Mouse (Mus musculus) intestine, embryonic 16.5 days (tissue): ENCODE measurements around the gene B4galnt1. TPM values are rescaled to one million over a fixed set of nuclear protein-coding genes. Genes with fewer than 3 reads are reported as not detected.

ENCODE experiments used
- ATAC-seq: fragments of 200-750 bp; cut with Nextera tagmentation; 2 replicates; pipeline ENCODE4 v1.8.0; 2017; ENCODE audit warnings: moderate TSS enrichment, moderate library complexity
- H3K27ac ChIP-seq: fragments of 300-500 bp; sonication (generic); 2 replicates; pipeline ENCODE4 v1.5.1; 2014; ENCODE audit warnings: mild to moderate bottlenecking, low read length
- H3K27me3 ChIP-seq: fragments of 300-500 bp; sonication (generic); replicated peaks from 2 replicates; pipeline ENCODE4 v1.6.1; 2014; ENCODE audit warnings: low read length, control low read depth, mixed read lengths; ENCODE audit not compliant: control insufficient read depth, insufficient read depth
- H3K36me3 ChIP-seq: fragments of 300-500 bp; sonication (generic); 2 replicates; pipeline ENCODE4 v1.6.1; 2014; ENCODE audit warnings: low read length, control low read depth; ENCODE audit not compliant: control insufficient read depth, insufficient read depth
- H3K4me1 ChIP-seq: fragments of 300-500 bp; sonication (generic); 2 replicates; pipeline ENCODE4 v1.6.1; 2014; ENCODE audit warnings: low read length, control low read depth, mixed read lengths; ENCODE audit not compliant: control insufficient read depth, insufficient read depth
- H3K4me2 ChIP-seq: fragments of 300-500 bp; sonication (generic); 2 replicates; pipeline ENCODE4 v1.6.1; 2014; ENCODE audit warnings: low read depth, low read length, control low read depth
- H3K4me3 ChIP-seq: fragments of 300-500 bp; sonication (generic); 2 replicates; pipeline ENCODE4 v1.5.1; 2014; ENCODE audit warnings: mild to moderate bottlenecking, low read length
- H3K9ac ChIP-seq: fragments of 300-500 bp; sonication (generic); 2 replicates; pipeline ENCODE4 v1.6.1; 2014; ENCODE audit warnings: low read depth, low read length
- H3K9me3 ChIP-seq: fragments of 300-500 bp; sonication (generic); 2 replicates; pipeline ENCODE4 v1.6.1; 2016; ENCODE audit warnings: low read length, control low read depth; ENCODE audit not compliant: control insufficient read depth
- WGBS: fragments of 180-500 bp; shearing (Covaris S2); extraction: QIAGEN DNeasy Blood & Tissue Kit; methylation state at CpG from one replicate; pipeline ENCODE4 v1.1.7; 2014; 5-methylcytosine and 5-hydroxymethylcytosine counted together
- polyA plus RNA-seq: library from polyadenylated mRNA; unstranded; fragments of >200 nt; fragmentation: Nextera tagmentation; extraction: Ambion mirVana; gene quantifications from 2 replicates; pipeline ENCODE4 v1.2.1, GENCODE M21; 2015

B4galnt1 gene
- polyA plus RNA-seq, 1 experiment from 2014 or later = 65.6 TPM

DNA sequence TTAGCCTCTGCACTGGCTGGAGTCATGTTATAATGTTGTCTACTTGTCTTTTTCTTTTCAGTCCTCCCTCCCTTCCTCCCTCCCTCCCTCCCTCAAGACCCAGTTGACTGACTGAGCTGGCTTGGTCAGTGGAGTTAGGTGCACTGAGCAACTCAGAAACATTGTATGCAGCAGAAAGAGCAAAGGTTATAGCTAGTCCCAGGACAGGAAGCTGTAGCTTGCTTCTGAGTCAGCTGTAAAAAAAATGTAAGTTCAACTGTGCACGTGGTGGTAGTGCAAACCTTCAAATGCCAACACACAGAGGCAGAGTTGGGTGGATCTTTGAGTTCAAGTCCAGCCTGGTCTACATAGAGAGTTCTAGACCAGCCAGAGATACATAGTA lies 49.4 kb downstream of the B4galnt1 start:
- Histone ChIP-seq H3K4me1 (peaks cover 13% of the 10 kb centered on the region; the same call in 1 of the 2 replicates), H3K36me3 (no peaks in the 10 kb centered on the region), H3K9ac (no peak overlapping the region), H3K4me3 (no peak overlapping the region), H3K4me2 (no peak overlapping the region), H3K9me3 (no peaks in the 10 kb centered on the region), H3K27ac (no peak overlapping the region), H3K27me3 (no peaks in the 10 kb centered on the region)
- ATAC-seq = no peak
- 20% methylated on average over 1 of the region's 1 CpGs for WGBS

DNA sequence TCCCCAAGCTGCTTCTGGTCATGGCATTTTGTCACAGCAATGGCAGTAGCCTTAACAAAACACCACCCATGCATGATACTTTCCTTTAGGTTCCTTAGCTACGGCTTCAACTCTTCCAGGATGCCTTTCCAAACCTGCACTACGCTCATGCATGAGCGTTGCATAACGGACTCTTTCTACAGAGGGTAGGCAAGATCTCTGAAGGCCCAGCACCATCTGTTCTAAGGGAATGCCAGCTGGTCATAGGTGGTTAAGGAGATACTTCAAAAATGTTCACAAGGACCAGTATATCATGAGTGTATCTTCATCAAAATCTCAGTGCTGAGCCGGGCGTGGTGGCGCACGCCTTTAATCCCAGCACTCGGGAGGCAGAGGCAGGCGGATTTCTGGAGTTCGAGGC lies 51.4 kb downstream of the B4galnt1 start:
- no peaks in the 10 kb centered on the region for H3K27me3 ChIP-seq
- 0 out of 2 replicates have a peak, but pooled peaks cover 3% of the 10 kb centered on the region for H3K9me3 ChIP-seq
- no peaks in the 10 kb centered on the region for H3K36me3 ChIP-seq
- no peak overlapping the region for H3K4me2 ChIP-seq
- H3K9ac ChIP-seq = no peak overlapping the region
- H3K4me1 ChIP-seq = peaks cover 3% of the 10 kb centered on the region; the same call in 1 of the 2 replicates
- 94% methylated on average over 11 of the region's 11 CpGs for WGBS
- no peak overlapping the region for H3K27ac ChIP-seq
- no peak overlapping the region for H3K4me3 ChIP-seq
- ATAC-seq = no peak

GRCm38 (mm10) chr10:127217177-127217576 lies 52.2 kb downstream of the B4galnt1 start:
- ATAC-seq = no peak
- Histone ChIP-seq H3K27ac (no peak overlapping the region), H3K27me3 (no peaks in the 10 kb centered on the region), H3K4me1 (peaks cover 3% of the 10 kb centered on the region; the same call in 1 of the 2 replicates), H3K4me3 (no peak overlapping the region), H3K9me3 (0 out of 2 replicates have a peak, but pooled peaks cover 3% of the 10 kb centered on the region), H3K4me2 (no peak overlapping the region), H3K36me3 (no peaks in the 10 kb centered on the region), H3K9ac (no peak overlapping the region)

DNA sequence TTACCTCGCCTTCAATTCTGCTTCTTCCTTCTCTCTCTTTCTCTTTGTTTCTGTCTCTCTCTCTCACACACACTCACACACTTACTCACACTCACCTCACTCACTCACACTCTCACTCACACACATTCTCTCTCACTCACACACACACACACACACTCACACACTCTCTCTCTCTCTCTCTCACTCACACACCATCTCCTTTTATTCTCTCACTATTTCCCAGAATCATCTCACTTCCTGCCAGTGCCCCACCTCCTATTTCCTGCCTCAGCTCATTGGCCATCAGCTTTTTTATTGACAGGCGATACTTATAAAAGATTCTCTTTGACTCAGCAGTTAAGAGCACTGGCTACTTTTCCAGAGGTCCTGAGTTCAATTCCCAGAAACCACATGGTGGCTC lies 53.3 kb downstream of the B4galnt1 start:
- Histone ChIP-seq H3K9ac (no peak overlapping the region), H3K36me3 (no peaks in the 10 kb centered on the region), H3K4me1 (peaks cover 3% of the 10 kb centered on the region; the same call in 1 of the 2 replicates), H3K4me2 (no peak overlapping the region), H3K4me3 (no peak overlapping the region), H3K27ac (no peak overlapping the region), H3K9me3 (0 out of 2 replicates have a peak, but pooled peaks cover 3% of the 10 kb centered on the region), H3K27me3 (no peaks in the 10 kb centered on the region)
- whole genome bisulfite sequencing = 86% methylated on average over 2 of the region's 2 CpGs
- ATAC-seq = no peak

Other genes starting within 250 kb of the B4galnt1 start
- 41.2 and 44.0 TPM in 2 replicates for gene Ctdsp2, start 186.5 kb upstream of the B4galnt1 start, polyA plus RNA-seq
- gene Avil, start 164.5 kb upstream of the B4galnt1 start, polyA plus RNA-seq = 0.21 and 0.28 TPM in 2 replicates
- 85.7 and 100 TPM in 2 replicates for gene Tsfm, start 134.4 kb upstream of the B4galnt1 start, polyA plus RNA-seq
- gene Mettl1, start 123.8 kb upstream of the B4galnt1 start, polyA plus RNA-seq = 42.4 and 48.3 TPM in 2 replicates
- gene Eef1akmt3, start 123.7 kb upstream of the B4galnt1 start, polyA plus RNA-seq = 0.49 and 0.61 TPM in 2 replicates
- gene Cyp27b1, start 117.0 kb upstream of the B4galnt1 start, polyA plus RNA-seq = 0.05 and 0.11 TPM in 2 replicates
- gene March9, start 105.0 kb upstream of the B4galnt1 start, polyA plus RNA-seq = 0.40 and 0.50 TPM in 2 replicates
- 1,474 and 1,595 TPM in 2 replicates for gene Cdk4, start 101.7 kb upstream of the B4galnt1 start, polyA plus RNA-seq
- gene Tspan31, start 95.0 kb upstream of the B4galnt1 start, polyA plus RNA-seq = 189 and 206 TPM in 2 replicates
- 0.05 and 0.21 TPM in 2 replicates for gene Agap2, start 89.9 kb upstream of the B4galnt1 start, polyA plus RNA-seq
- 110 and 116 TPM in 2 replicates for gene Os9, start 44.1 kb upstream of the B4galnt1 start, polyA plus RNA-seq
- 1.0 and 1.1 TPM in 2 replicates for gene Slc26a10, start 15.4 kb downstream of the B4galnt1 start, polyA plus RNA-seq
- gene Arhgef25, start 24.9 kb downstream of the B4galnt1 start, polyA plus RNA-seq = 44.7 and 46.3 TPM in 2 replicates
- 54.4 and 56.9 TPM in 2 replicates for gene Dtx3, start 30.5 kb downstream of the B4galnt1 start, polyA plus RNA-seq
- 40.3 and 44.5 TPM in 2 replicates for gene Pip4k2c, start 46.4 kb downstream of the B4galnt1 start, polyA plus RNA-seq
- gene Kif5a, start 98.1 kb downstream of the B4galnt1 start, polyA plus RNA-seq = 5.2 and 5.3 TPM in 2 replicates
- gene Dctn2, start 101.1 kb downstream of the B4galnt1 start, polyA plus RNA-seq = 162 and 170 TPM in 2 replicates
- gene Mbd6, start 123.8 kb downstream of the B4galnt1 start, polyA plus RNA-seq = 9.9 and 11.1 TPM in 2 replicates
- gene Mars, start 146.6 kb downstream of the B4galnt1 start, polyA plus RNA-seq = 96.8 and 108 TPM in 2 replicates
- gene Arhgap9, start 156.7 kb downstream of the B4galnt1 start, polyA plus RNA-seq = 7.9 and 9.0 TPM in 2 replicates
- 6.6 and 7.6 TPM in 2 replicates for gene Gli1, start 176.7 kb downstream of the B4galnt1 start, polyA plus RNA-seq
- gene Inhbe, start 189.2 kb downstream of the B4galnt1 start, polyA plus RNA-seq = not detected in 2 replicates
- gene Inhbc, start 205.2 kb downstream of the B4galnt1 start, polyA plus RNA-seq = not detected in 2 replicates
- 17.7 and 18.3 TPM in 2 replicates for gene R3hdm2, start 215.1 kb downstream of the B4galnt1 start, polyA plus RNA-seq